Mouse (Mus musculus) ES-Bruce4 (cell line): Measurements from ENCODE around the gene Rph3a. TPM values are rescaled to one million over a fixed set of nuclear protein-coding genes. Genes with fewer than 3 reads are reported as not detected.

Source experiments
- H3K27ac ChIP-seq: 2 replicates; pipeline ENCODE4 v1.5.1; 2012; ENCODE audit warnings: low read length, inconsistent platforms; ENCODE audit not compliant: insufficient read depth
- H3K27me3 ChIP-seq: 2 replicates; pipeline ENCODE4 v1.6.1; 2012; ENCODE audit warnings: mild to moderate bottlenecking, low read length, inconsistent platforms; ENCODE audit not compliant: control insufficient read depth, poor library complexity, insufficient read depth, severe bottlenecking
- H3K36me3 ChIP-seq: 2 replicates; pipeline ENCODE4 v1.6.1; 2012; ENCODE audit warnings: inconsistent platforms, mild to moderate bottlenecking, low read length, moderate library complexity; ENCODE audit not compliant: control insufficient read depth, poor library complexity, insufficient read depth, severe bottlenecking
- H3K4me1 ChIP-seq: one replicate; pipeline ENCODE4 v1.8.1; 2011; ENCODE audit warnings: low read length; ENCODE audit not compliant: control insufficient read depth, insufficient read depth
- H3K4me3 ChIP-seq: 2 replicates; pipeline ENCODE4 v1.5.1; 2011; ENCODE audit warnings: low read depth, mild to moderate bottlenecking, low read length
- H3K9ac ChIP-seq: 2 replicates; pipeline ENCODE4 v1.6.1; 2012; ENCODE audit warnings: low read depth, mild to moderate bottlenecking, inconsistent platforms; ENCODE audit not compliant: poor library complexity, severe bottlenecking
- H3K9me3 ChIP-seq: replicated peaks from 2 replicates; pipeline ENCODE4 v1.6.1; 2012; ENCODE audit warnings: mild to moderate bottlenecking, low read length, inconsistent platforms; ENCODE audit not compliant: control insufficient read depth, poor library complexity, insufficient read depth, severe bottlenecking
- CTCF ChIP-seq: IDR thresholded peaks from one replicate; pipeline ENCODE4 v1.8.1; 2011; ENCODE audit warnings: low read depth, low read length
- EP300 ChIP-seq: IDR thresholded peaks from 2 replicates; pipeline ENCODE4 v1.6.1; 2011; ENCODE audit warnings: low read depth, low read length; ENCODE audit not compliant: insufficient read depth
- POLR2A ChIP-seq: IDR thresholded peaks from one replicate; pipeline ENCODE4 v1.8.1; 2011; ENCODE audit warnings: low read length; ENCODE audit not compliant: insufficient read depth
- polyA plus RNA-seq: library from polyadenylated mRNA; stranded (reverse); fragments of >200 nt; gene quantifications from 2 replicates; pipeline ENCODE4 v1.2.4, GENCODE M21; 2011; ENCODE audit warnings: low read depth; ENCODE audit not compliant: missing spikeins, insufficient read depth, insufficient read length

Rph3a gene
- polyA plus RNA-seq, 1 experiment: not detected

DNA sequence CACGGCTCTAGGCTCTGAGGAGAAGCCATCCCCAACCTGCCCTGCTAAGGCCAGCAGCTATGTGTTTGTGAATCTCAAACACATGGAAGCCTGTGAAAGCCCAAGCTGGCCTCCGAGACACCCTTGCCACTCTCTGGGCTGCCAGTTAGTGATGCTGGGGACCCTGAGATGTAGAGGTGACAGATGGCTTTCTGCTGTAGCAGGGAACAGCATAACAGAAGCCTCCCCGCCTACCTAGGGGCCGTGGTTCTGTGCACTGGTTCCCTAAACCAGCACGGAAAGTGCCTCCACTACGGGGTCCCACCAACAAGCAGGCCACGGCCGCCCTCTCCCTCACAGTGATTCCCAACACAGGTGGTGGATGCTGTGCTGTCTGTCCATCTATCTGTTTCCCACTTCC, 43.0 kb downstream of the Rph3a start:
- Histone ChIP-seq H3K9me3 (no peaks in the 10 kb centered on the region), H3K36me3 (no peaks in the 10 kb centered on the region), H3K27me3 (no peaks in the 10 kb centered on the region), H3K27ac (no peak overlapping the region), H3K9ac (no peak overlapping the region), H3K4me1 (no peaks in the 10 kb centered on the region), H3K4me3 (no peak overlapping the region)
- no peak for TF ChIP-seq POLR2A
- no peak for TF ChIP-seq CTCF
- TF ChIP-seq EP300: no peak

DNA sequence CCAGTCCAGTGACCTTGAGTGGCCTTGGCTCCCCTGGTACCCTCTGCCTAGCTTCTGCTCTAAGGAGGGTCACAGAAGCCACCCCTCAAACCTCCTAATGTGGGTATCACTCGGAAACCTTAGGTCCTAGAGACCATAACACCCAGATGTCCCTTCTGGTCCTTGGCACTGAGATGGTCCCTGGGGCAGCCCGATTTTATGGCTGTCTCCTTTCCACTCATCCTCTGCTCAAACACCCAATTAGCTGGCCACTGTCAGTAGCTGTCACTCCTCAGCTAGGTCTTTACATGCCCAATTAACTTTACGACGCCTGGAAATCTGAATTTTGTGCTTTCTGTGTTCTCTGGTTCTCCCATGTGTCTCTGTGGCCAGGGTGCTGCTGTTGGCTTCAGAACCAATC, 43.7 kb downstream of the Rph3a start:
- H3K4me1 ChIP-seq: no peaks in the 10 kb centered on the region
- no peaks in the 10 kb centered on the region for H3K9me3 ChIP-seq
- no peaks in the 10 kb centered on the region for H3K36me3 ChIP-seq
- H3K9ac ChIP-seq: no peak overlapping the region
- TF ChIP-seq POLR2A (no peak), CTCF (no peak), EP300 (no peak)
- H3K4me3 ChIP-seq: no peak overlapping the region
- H3K27me3 ChIP-seq: no peaks in the 10 kb centered on the region
- no peak overlapping the region for H3K27ac ChIP-seq

DNA sequence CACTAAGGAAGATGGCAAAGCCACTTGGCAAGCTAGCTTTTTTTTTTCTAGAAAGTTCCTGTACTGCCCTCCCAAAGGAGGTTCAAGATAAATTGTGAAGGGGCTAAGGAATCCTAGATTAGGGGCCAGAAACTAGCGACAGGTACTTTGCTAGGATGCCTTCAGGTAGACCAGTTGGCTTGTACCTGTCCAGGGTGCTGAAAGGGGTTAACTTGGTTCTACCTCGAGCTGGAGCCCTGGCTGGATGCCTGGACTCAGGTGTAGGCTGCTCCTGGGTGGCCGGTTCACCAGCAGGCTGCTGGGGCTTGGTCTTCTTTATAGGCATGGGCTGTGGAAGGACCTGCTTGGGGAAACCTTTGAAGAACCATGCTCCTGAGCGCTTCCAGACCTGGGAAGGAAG, 48.9 kb downstream of the Rph3a start:
- H3K36me3 ChIP-seq: no peaks in the 10 kb centered on the region
- no peaks in the 10 kb centered on the region for H3K27me3 ChIP-seq
- no peak overlapping the region for H3K4me3 ChIP-seq
- H3K9ac ChIP-seq: no peak overlapping the region
- no peaks in the 10 kb centered on the region for H3K9me3 ChIP-seq
- H3K4me1 ChIP-seq: no peaks in the 10 kb centered on the region
- TF ChIP-seq CTCF: no peak
- TF ChIP-seq POLR2A: no peak
- TF ChIP-seq EP300: no peak
- no peak overlapping the region for H3K27ac ChIP-seq

DNA sequence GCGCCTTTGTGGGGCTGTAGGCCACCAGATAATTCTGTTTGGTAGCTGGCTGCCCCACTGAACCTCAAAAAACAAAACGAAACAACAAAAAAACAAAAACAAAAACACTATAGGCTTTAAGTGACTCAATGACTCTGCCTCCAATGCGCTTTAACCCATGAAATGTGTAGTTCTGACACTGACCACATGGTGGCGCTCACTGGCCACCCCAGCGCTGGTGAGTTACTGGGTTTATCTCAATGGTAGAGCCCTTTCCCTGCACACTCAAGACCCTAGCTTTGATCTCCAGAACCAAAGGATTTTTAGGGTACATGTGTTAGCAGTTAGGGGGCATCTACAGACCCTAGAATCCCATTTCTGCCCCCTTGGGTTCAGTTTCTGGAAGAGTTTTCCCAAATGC, 55.9 kb downstream of the Rph3a start:
- no peaks in the 10 kb centered on the region for H3K4me1 ChIP-seq
- H3K9me3 ChIP-seq: no peaks in the 10 kb centered on the region
- TF ChIP-seq EP300 (no peak), CTCF (peak; percentile 91), POLR2A (no peak)
- H3K4me3 ChIP-seq: no peak overlapping the region
- no peak overlapping the region for H3K27ac ChIP-seq
- H3K9ac ChIP-seq: no peak overlapping the region
- no peaks in the 10 kb centered on the region for H3K36me3 ChIP-seq
- H3K27me3 ChIP-seq: no peaks in the 10 kb centered on the region

DNA sequence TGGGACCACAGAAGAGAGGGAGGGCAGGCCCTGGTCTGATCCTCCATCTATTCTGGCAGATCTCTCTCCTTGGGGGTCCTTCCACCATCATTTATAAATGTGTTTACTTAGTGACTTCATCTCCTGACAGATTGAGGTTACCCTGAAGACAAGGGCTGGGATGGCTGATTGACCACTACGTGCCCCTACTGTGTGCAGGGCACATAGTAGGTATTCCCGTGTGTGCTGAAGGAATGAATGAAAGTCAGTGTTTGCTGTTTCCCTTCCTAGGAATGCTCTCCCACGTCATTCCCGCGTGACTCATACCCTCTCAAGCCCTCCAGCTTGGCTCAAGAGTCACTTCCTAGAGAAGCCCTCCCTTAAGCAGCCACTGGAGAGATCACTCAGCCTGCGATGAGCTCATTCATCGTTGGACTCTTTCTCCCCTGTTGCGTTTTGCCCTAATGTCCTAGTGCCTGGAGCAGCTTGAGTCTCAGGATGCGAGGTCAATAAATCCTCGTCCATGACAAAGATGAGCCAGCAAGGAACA, 57.6 kb downstream of the Rph3a start:
- Histone ChIP-seq H3K27me3 (no peaks in the 10 kb centered on the region), H3K27ac (no peak overlapping the region), H3K4me3 (no peak overlapping the region), H3K9ac (no peak overlapping the region), H3K9me3 (no peaks in the 10 kb centered on the region), H3K36me3 (no peaks in the 10 kb centered on the region), H3K4me1 (no peaks in the 10 kb centered on the region)
- TF ChIP-seq POLR2A (no peak), EP300 (no peak), CTCF (no peak)

DNA sequence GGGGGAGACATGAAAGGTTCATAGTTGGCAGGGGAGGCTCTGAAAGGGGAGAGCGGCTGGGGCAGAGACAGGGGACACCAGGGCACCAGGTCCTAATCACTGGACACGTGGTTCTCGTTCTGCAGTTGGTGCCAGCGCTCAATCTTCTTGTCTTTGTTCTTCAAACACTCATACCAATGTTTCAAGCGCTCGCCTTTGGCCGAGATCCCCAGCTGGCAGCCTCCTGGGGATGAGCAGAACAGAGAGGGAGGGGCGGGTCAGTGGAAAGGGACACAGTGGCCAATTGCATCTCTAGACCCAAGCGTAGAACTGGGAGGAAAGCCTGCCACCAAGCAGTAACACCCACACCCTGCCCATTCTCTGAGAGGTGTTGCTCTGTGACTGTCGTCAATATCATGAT, 67.8 kb downstream of the Rph3a start:
- no peak for TF ChIP-seq EP300
- TF ChIP-seq POLR2A: no peak
- TF ChIP-seq CTCF: no peak
- Histone ChIP-seq H3K27ac (no peak overlapping the region), H3K36me3 (no peaks in the 10 kb centered on the region), H3K27me3 (no peaks in the 10 kb centered on the region), H3K4me1 (no peaks in the 10 kb centered on the region), H3K9me3 (no peaks in the 10 kb centered on the region), H3K4me3 (no peak overlapping the region), H3K9ac (no peak overlapping the region)
